Mouse (Mus musculus) brain, embryonic 18.5 days (tissue): ENCODE results near the gene Foxm1.
A peak's percentile ranks its signal among the peaks of the same experiment; 100 is the strongest.

Source experiments
- DNase-seq: peaks from one replicate; pipeline ENCODE4 v3.0.0-alpha.2; 2012; ENCODE audit warnings: low read depth, low spot score

The Foxm1 gene

DNA sequence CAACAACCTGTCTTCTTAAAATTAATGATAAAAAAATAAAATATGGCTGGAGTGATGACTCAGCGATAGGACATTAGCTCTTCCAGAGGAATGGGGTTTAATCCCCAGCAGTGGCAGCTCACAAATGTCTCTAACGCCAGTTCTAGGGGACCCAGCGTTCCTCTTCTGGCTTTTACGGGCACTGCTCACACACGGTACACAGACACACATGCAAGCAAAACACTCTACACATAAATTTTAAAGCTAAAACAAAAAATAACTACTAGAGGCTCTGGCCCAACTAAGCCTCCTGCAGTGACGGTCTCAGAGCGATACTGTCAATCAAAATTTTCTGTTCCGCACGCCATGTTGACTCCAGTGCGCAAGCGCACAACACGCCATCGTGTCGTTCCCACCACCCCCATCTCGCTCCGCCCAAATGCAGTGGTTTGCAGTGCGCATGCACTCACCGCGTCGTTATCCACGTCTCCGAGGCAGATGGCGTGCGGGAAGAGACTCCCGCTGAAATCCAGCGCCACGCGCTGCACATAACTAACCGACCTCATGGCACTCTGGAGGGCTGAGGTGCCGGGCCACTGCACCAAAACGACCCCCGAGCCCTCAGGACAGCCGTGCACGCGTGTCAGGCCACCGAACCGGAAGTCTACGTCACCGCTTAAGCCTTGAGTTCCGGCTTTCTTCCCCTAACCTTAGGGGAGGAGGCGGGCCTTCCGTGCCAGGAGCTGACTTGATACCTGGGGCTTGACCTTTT is 61.7 kb downstream of the Foxm1 start, which contains the start of gene Itfg2:
Gene Itfg2, minus strand, starts transcription at position 663 of the 751 bp plus-strand sequence.
- peak; percentile 94 for DNase-seq

DNA sequence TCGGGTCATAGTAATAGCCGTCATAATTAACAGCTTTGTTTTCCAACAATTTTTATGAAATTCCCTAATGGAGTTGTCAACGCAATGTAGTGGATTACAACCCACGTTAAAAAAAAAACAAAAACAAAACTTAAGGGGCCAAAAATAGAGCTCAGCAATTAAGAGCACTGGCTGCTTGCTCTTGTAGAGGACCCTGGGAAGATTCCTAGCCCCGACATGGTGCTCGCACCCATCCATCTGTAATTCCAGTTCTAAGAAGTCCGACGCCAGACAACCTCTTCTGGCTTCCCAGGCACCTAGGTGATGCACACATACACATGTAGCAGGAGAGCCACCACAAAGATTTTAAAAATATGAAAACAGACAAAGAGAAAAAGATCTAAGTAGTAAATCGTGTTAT is 62.3 kb downstream of the Foxm1 start:
- no peak for DNase-seq
